Mouse (Mus musculus) small intestine, adult 2 months (tissue): ENCODE measurements around the gene Galm. TPM values are rescaled to one million over a fixed set of nuclear protein-coding genes. Genes with fewer than 3 reads are reported as not detected.

ENCODE experiments used
- H3K27ac ChIP-seq: fragments of 200-500 bp; 2 replicates; pipeline ENCODE4 v1.5.1; 2012; ENCODE audit warnings: low read depth, low read length, control low read depth, inconsistent platforms; ENCODE audit not compliant: insufficient read depth
- H3K27me3 ChIP-seq: fragments of 200-500 bp; 2 replicates; pipeline ENCODE4 v1.6.1; 2012; ENCODE audit warnings: mild to moderate bottlenecking, moderate library complexity, low read length, inconsistent platforms; ENCODE audit not compliant: control insufficient read depth, insufficient read depth
- H3K36me3 ChIP-seq: fragments of 200-500 bp; 2 replicates; pipeline ENCODE4 v1.6.1; 2012; ENCODE audit warnings: mild to moderate bottlenecking, low read length, control low read depth, inconsistent platforms; ENCODE audit not compliant: control insufficient read depth, insufficient read depth
- H3K4me1 ChIP-seq: fragments of 200-500 bp; 2 replicates; pipeline ENCODE4 v1.6.1; 2012; ENCODE audit warnings: low read length, inconsistent platforms, mixed read lengths; ENCODE audit not compliant: control insufficient read depth, insufficient read depth, insufficient read length
- H3K4me3 ChIP-seq: fragments of 200-500 bp; 2 replicates; pipeline ENCODE4 v1.5.1; 2012; ENCODE audit warnings: low read depth, mild to moderate bottlenecking, control low read depth, inconsistent platforms, low read length, moderate library complexity
- CTCF ChIP-seq: fragments of 200-500 bp; IDR thresholded peaks from 2 replicates; pipeline ENCODE4 v1.5.1; 2012; ENCODE audit warnings: low read depth, mild to moderate bottlenecking, control low read depth, inconsistent platforms, low read length, moderate library complexity, mixed read lengths; ENCODE audit not compliant: insufficient replicate concordance, insufficient read length; ENCODE audit errors: extremely low read depth
- POLR2A ChIP-seq: fragments of 200-500 bp; IDR thresholded peaks from 2 replicates; pipeline ENCODE4 v1.6.1; 2012; ENCODE audit warnings: low read depth, mild to moderate bottlenecking, control low read depth, inconsistent platforms, low read length, moderate library complexity
- WGBS: fragments of 180-500 bp; shearing (Covaris S2); methylation state at CpG from one replicate; pipeline ENCODE4 v1.1.7; 2018; 5-methylcytosine and 5-hydroxymethylcytosine counted together
- polyA plus RNA-seq: library from polyadenylated mRNA; depleted of rRNA; stranded (reverse); fragments of >200 nt; gene quantifications from 2 replicates; pipeline ENCODE4 v1.2.3, GENCODE M21; 2012

The Galm gene
- polyA plus RNA-seq, 1 experiment: 67.4 TPM

DNA sequence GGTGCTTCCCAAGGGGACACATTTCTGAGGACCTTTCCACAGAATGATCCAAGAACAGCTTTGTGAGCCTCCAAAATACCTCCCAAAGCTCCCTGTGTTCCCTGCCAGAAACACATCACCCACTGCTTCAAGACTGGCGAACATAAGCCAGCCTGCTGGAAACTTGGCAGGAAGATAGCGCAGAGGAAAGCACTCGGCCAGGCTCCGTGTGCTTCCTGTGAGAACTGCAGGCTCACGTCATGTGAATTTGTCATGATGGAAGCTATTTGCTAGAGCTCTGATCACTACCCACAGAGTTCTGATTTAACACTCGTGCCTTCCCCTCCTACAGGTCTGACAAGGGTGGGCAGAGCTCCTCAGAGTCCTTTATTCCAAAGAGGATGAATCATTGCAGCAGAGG lies 38.5 kb downstream of the Galm start:
- Histone ChIP-seq H3K27ac (no peak overlapping the region; the same call in 1 of the 2 replicates), H3K4me1 (no peaks in the 10 kb centered on the region), H3K36me3 (no peaks in the 10 kb centered on the region), H3K27me3 (no peaks in the 10 kb centered on the region), H3K4me3 (no peak overlapping the region)
- 72% methylated on average over 6 of the region's 6 CpGs for WGBS
- no peak for TF ChIP-seq CTCF
- TF ChIP-seq POLR2A: no peak

DNA sequence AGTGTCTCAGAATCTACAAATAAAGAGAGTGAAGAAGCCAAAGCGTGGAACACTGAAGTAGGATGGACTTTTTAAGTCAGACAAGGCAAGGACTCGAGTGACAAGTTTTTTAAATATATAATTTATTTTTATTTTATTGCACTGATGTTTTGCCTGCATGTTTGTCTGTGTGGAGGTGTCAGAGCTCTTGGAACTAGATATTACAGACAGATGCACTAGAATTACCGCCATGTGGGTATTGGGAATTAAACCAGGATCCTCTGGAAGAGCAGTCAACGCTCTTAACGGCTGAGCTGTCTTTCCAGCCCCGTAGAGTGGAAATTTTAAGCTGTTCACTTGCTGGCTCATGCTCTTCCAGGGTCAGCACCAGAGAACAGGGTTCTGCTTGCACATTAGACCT lies 39.1 kb downstream of the Galm start:
- no peak overlapping the region for H3K4me3 ChIP-seq
- no peaks in the 10 kb centered on the region for H3K4me1 ChIP-seq
- H3K27me3 ChIP-seq: no peaks in the 10 kb centered on the region
- TF ChIP-seq POLR2A (no peak), CTCF (no peak)
- no peaks in the 10 kb centered on the region for H3K36me3 ChIP-seq
- H3K27ac ChIP-seq: no peak overlapping the region
- WGBS: 87% methylated on average over 6 of the region's 6 CpGs

DNA sequence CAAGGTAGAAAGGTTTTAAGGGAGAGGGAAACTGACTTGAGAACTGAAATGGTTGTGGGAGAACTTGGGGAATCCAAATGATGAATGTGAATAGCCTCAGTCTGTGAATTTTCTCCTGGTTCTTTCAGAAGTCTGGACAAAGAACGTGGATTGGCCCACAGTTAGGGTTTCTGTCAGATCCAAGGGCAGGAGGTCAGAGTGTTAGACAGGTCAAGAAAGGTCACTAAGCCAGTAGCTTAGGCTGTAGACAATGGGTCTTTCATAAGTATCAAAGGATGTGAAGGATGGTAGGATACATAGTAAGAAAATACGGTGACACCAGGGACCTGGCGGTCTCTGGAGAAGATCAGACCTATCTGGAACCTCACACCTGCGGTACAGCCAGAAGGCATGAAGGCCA lies 40.2 kb downstream of the Galm start:
- H3K36me3 ChIP-seq: no peaks in the 10 kb centered on the region

DNA sequence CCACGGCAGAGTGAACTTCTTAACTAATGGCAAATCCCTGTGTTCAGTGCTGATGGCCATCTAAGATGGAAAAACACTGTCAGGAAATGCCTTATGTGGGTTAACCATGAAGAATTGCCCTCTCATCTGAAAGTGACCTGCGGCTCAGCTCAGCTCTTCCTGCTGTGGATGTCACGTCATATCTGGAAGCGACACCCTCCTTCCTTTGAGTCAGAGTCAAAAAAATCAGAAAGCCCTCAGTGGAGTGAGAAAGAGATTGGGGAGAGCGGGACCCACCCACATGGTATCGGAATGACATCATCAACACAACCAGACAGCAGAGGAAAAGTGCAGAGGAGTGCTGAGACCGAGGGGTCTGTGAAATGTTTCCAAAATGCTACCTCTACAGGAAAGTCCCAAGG lies 40.6 kb downstream of the Galm start:
- H3K36me3 ChIP-seq: no peaks in the 10 kb centered on the region
- no peak overlapping the region for H3K4me3 ChIP-seq
- WGBS: 67% methylated on average over 7 of the region's 7 CpGs
- H3K27me3 ChIP-seq: no peaks in the 10 kb centered on the region
- TF ChIP-seq POLR2A (no peak), CTCF (no peak)
- H3K27ac ChIP-seq: no peak overlapping the region
- no peaks in the 10 kb centered on the region for H3K4me1 ChIP-seq

More for the DNA sequence above, 40.2 kb downstream of the Galm start:
- Histone ChIP-seq H3K4me1 (no peaks in the 10 kb centered on the region), H3K27ac (no peak overlapping the region), H3K27me3 (no peaks in the 10 kb centered on the region), H3K4me3 (no peak overlapping the region)
- WGBS: 79% methylated on average over 4 of the region's 4 CpGs
- TF ChIP-seq CTCF: no peak
- no peak for TF ChIP-seq POLR2A

DNA sequence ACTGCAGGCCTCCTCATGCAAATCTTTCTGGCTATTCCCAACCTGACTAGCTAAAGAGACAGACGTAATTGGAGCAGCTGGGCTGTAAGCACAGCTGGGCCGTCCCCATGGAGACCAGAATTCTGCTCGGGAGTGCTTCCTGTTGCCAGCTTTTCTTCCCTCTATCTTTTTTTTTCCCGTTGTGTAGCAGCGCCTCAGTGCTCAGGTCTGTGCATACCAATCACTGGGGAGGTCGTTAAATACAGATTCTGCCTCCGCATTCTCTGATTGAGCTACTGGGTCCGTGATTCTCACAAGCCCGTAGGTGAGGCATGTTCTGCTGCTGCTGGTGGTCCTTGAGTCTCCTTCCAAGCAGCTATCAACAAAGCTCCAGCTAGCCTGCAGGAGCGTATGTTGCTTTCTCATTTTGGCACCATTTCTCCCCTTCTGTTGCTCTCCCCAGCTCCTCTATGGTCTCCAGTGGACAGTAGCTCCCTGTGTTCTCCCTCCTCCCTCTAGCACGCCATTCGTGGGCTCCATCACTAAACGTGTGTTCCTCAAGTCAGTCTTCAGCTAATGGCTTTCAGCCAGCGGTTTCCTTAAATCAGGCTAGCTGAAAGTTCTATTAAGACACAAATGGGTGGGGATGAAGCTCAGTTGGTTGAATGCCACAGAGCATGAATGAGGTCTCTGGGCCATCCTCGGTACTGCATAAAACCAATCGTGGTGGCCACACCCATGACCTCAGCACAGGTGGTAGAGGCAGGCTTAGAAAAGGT lies 41.3 kb downstream of the Galm start:
- no peaks in the 10 kb centered on the region for H3K27me3 ChIP-seq
- H3K36me3 ChIP-seq: no peaks in the 10 kb centered on the region
- TF ChIP-seq POLR2A (no peak), CTCF (no peak)
- no peaks in the 10 kb centered on the region for H3K4me1 ChIP-seq
- 53% methylated on average over 16 of the region's 16 CpGs for WGBS
- H3K4me3 ChIP-seq: no peak overlapping the region
- no peak overlapping the region for H3K27ac ChIP-seq

DNA sequence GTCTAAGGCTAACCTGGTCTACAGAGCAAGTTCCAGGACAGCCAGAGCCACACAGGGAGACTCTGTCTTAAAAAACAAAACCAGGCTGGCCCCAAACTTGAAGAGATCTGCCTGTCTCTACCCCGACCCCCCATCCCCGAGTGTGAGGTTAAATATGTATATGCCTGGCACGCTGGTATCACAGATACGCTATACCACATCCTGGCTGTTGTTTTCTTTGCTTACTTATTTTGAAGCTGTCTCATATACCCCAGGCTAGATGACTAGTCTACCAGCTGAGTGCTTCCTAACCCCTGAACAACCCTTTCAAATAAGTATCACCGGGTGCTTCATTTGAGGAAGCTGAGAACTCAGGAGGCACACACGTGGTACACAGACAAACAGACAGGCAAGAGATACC lies 42.5 kb downstream of the Galm start:
- Histone ChIP-seq H3K27ac (no peak overlapping the region), H3K27me3 (no peaks in the 10 kb centered on the region), H3K36me3 (no peaks in the 10 kb centered on the region), H3K4me3 (no peak overlapping the region), H3K4me1 (peaks cover 4% of the 10 kb centered on the region)
- WGBS: 91% methylated on average over 6 of the region's 6 CpGs
- TF ChIP-seq CTCF (no peak), POLR2A (no peak)

DNA sequence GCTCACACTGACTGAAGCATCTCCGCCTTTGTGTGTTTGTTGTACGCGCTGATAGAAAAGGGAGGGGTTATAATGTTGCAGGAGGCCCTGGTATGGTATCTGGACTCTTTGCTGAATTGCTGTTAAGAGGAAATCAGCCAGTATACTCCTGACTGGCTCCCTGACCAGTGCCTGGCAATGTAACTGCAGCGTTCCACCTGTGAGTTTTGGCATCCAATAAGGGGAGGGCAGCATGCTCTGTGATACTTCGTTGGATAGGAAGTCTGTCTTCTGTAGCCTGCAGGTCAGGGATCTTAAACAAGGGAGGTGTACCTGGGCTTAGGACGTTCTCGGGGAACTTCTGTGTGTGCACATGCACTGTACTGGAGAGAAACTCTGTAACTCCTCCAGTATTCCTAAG lies 43.7 kb downstream of the Galm start:
- no peaks in the 10 kb centered on the region for H3K27me3 ChIP-seq
- TF ChIP-seq POLR2A: no peak
- TF ChIP-seq CTCF: no peak
- no peak overlapping the region for H3K27ac ChIP-seq
- peaks cover 6% of the 10 kb centered on the region for H3K4me1 ChIP-seq
- WGBS: 84% methylated on average over 7 of the region's 7 CpGs
- no peak overlapping the region for H3K4me3 ChIP-seq
- H3K36me3 ChIP-seq: no peaks in the 10 kb centered on the region; the same call in 1 of the 2 replicates
